In the genomic region with DNA sequence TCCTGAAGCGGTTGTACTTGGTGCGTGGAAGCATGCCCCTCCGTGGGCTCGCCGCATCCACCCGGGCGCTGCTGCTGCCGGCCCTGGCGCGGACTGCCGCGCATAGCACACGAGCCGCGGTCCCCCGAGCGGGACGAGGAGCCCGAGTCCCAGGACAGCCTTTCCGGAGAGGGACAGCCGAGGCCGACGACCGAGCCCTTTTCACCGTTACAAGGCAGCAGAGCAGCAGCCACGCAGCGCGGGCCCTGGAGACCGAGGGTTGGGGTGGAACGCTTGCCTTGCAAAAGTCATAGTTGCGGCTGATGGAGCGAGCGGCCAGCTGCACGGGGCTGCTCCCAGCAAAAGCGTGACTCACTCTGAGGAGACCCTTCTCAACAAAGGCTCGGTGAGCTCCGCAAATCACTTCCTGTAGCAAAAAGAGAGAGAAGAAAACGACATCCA, we compare ENCODE assay signal across 8 mouse cellular contexts. TPM values are rescaled to one million over a fixed set of nuclear protein-coding genes. Genes with fewer than 3 reads are reported as not detected.
DNase-seq lines count a peak whose midpoint lies in the region; ATAC-seq and TF ChIP-seq lines count a peak whose summit lies in the region.

No protein-coding gene starts in this region.

- no peak for TF ChIP-seq POLR2A in brain, embryonic 14.5 days (IDR thresholded peaks at IDR 0.05; ENCODE audit: borderline replicate concordance, extremely low read depth, insufficient read depth, insufficient read length, poor library complexity, severe bottlenecking)

- DNase-seq in layer of hippocampus, postnatal 10 days (ENCODE audit: low spot score in 2 of 2): peak; percentile 40 to 62
- no peak for DNase-seq in layer of hippocampus, adult 8-10 months (ENCODE audit: low spot score in 2 of 2)
- DNase-seq in brain, embryonic 14.5 days (ENCODE audit: low read depth): peak; percentile 60
- peak; percentile 49 for DNase-seq in hindbrain, postnatal 0 days (ENCODE audit: low spot score)
- DNase-seq in lung, postnatal 25 days (ENCODE audit: low spot score): no peak

- under 1% methylated on average over 38 of the region's 38 CpGs for WGBS in forebrain, embryonic 12.5 days
- under 1% methylated on average over 38 of the region's 38 CpGs for WGBS in hindbrain, postnatal 0 days
- 1% methylated on average over 38 of the region's 38 CpGs for WGBS in liver, embryonic 15.5 days (ENCODE audit: insufficient replicate concordance)
- WGBS in stomach, embryonic 14.5 days: under 1% methylated on average over 38 of the region's 38 CpGs

- peaks cover 58% of the 10 kb centered on the region for H3K4me1 ChIP-seq in forebrain, embryonic 12.5 days
- peaks cover 14% of the 10 kb centered on the region for H3K4me1 ChIP-seq in hindbrain, postnatal 0 days (ENCODE audit: insufficient read depth, low read length)
- no peaks in the 10 kb centered on the region; the same call in 1 of the 2 replicates for H3K4me1 ChIP-seq in liver, embryonic 15.5 days (replicated peaks)
- peaks cover 23% of the 10 kb centered on the region; the same call in 1 of the 2 replicates for H3K4me1 ChIP-seq in stomach, embryonic 14.5 days (ENCODE audit: control insufficient read depth, insufficient read depth, low read length)

- peak overlapping the region; percentile 80 for H3K9ac ChIP-seq in forebrain, embryonic 12.5 days
- H3K9ac ChIP-seq in hindbrain, postnatal 0 days (replicated peaks; ENCODE audit: low read length): peak overlapping the region; percentile 60
- no peak overlapping the region for H3K9ac ChIP-seq in liver, embryonic 15.5 days
- peak overlapping the region; percentile 33; the same call in 1 of the 2 replicates for H3K9ac ChIP-seq in stomach, embryonic 14.5 days (replicated peaks; ENCODE audit: low read depth, low read length)

- no peak for TF ChIP-seq CTCF in brain, embryonic 14.5 days (IDR thresholded peaks at IDR 0.05; ENCODE audit: borderline replicate concordance, extremely low read depth, insufficient read depth, insufficient read length)
- no peak for TF ChIP-seq CTCF in hindbrain, postnatal 0 days (IDR thresholded peaks at IDR 0.05; ENCODE audit: low read depth)

- no peaks in the 10 kb centered on the region for H3K9me3 ChIP-seq in forebrain, embryonic 12.5 days
- no peaks in the 10 kb centered on the region for H3K9me3 ChIP-seq in hindbrain, postnatal 0 days (ENCODE audit: low read length)
- H3K9me3 ChIP-seq in liver, embryonic 15.5 days (replicated peaks): no peaks in the 10 kb centered on the region
- H3K9me3 ChIP-seq in stomach, embryonic 14.5 days (ENCODE audit: control insufficient read depth, low read depth, low read length): no peaks in the 10 kb centered on the region

- peak overlapping the region; percentile 94 for H3K4me2 ChIP-seq in forebrain, embryonic 12.5 days
- H3K4me2 ChIP-seq in hindbrain, postnatal 0 days (ENCODE audit: low read depth, low read length): peak overlapping the region; percentile 86
- H3K4me2 ChIP-seq in liver, embryonic 15.5 days: peak overlapping the region; percentile 49
- H3K4me2 ChIP-seq in stomach, embryonic 14.5 days (replicated peaks; ENCODE audit: low read depth, low read length): peak overlapping the region; percentile 84

- H3K36me3 ChIP-seq in forebrain, embryonic 12.5 days (replicated peaks): no peaks in the 10 kb centered on the region
- H3K36me3 ChIP-seq in hindbrain, postnatal 0 days (ENCODE audit: insufficient read depth, low read length): no peaks in the 10 kb centered on the region
- no peaks in the 10 kb centered on the region for H3K36me3 ChIP-seq in liver, embryonic 15.5 days (replicated peaks)
- H3K36me3 ChIP-seq in stomach, embryonic 14.5 days (ENCODE audit: control insufficient read depth, insufficient read depth, low read length): no peaks in the 10 kb centered on the region

- H3K4me3 ChIP-seq in forebrain, embryonic 12.5 days (replicated peaks): peak overlapping the region; percentile 65
- H3K4me3 ChIP-seq in hindbrain, postnatal 0 days (ENCODE audit: low read length): peak overlapping the region; percentile 66
- peak overlapping the region; percentile 24 for H3K4me3 ChIP-seq in liver, embryonic 15.5 days (replicated peaks)
- peak overlapping the region; percentile 37 for H3K4me3 ChIP-seq in stomach, embryonic 14.5 days (ENCODE audit: low read depth, low read length)

- peaks cover 47% of the 10 kb centered on the region for H3K27me3 ChIP-seq in forebrain, embryonic 12.5 days
- H3K27me3 ChIP-seq in hindbrain, postnatal 0 days (ENCODE audit: insufficient read depth, low read length): no peaks in the 10 kb centered on the region
- peaks cover 94% of the 10 kb centered on the region for H3K27me3 ChIP-seq in liver, embryonic 15.5 days
- H3K27me3 ChIP-seq in stomach, embryonic 14.5 days (ENCODE audit: control insufficient read depth, insufficient read depth, low read length): peaks cover 42% of the 10 kb centered on the region

- H3K27ac ChIP-seq in forebrain, embryonic 12.5 days: 0 out of 2 replicates have a peak overlapping the region, but pooled peaks have one; percentile 10
- peak overlapping the region; percentile 90 for H3K27ac ChIP-seq in hindbrain, postnatal 0 days
- H3K27ac ChIP-seq in liver, embryonic 15.5 days (replicated peaks): no peak overlapping the region
- H3K27ac ChIP-seq in stomach, embryonic 14.5 days (ENCODE audit: low read length): no peak overlapping the region

- no peak for ATAC-seq in forebrain, embryonic 12.5 days (ENCODE audit: low FRiP score)
- ATAC-seq in hindbrain, postnatal 0 days: no peak
- no peak for ATAC-seq in liver, embryonic 15.5 days (ENCODE audit: insufficient read depth)
- no peak for ATAC-seq in stomach, embryonic 14.5 days (ENCODE audit: insufficient number of reproducible peaks, insufficient read depth, low FRiP score, low read depth)

RNA-seq across cellular contexts. Expression of gene Shc3, which starts 1.8 kb away (rescaled TPM):
- total RNA-seq in layer of hippocampus, postnatal 10 days (2021): 100 to 1,000 TPM; 204 to 206 TPM
- total RNA-seq in layer of hippocampus, adult 8-10 months (2022): 100 to 1,000 TPM; 103 to 128 (median 120) TPM
- 13.9 and 17.4 TPM in 2 replicates for polyA plus RNA-seq in brain, embryonic 14.5 days (2012; rRNA removed)
- polyA plus RNA-seq in forebrain, embryonic 12.5 days (2016; fragmentation: Nextera tagmentation; extraction: Ambion mirVana): 7.9 and 9.6 TPM in 2 replicates
- total RNA-seq in hindbrain, postnatal 0 days (2014; rRNA removed): 111 and 122 TPM in 2 replicates
- 8.5 and 9.1 TPM in 2 replicates for polyA plus RNA-seq in hindbrain, postnatal 0 days (2015; fragmentation: Nextera tagmentation; extraction: Ambion mirVana)
- polyA plus RNA-seq in liver, embryonic 15.5 days (2015; fragmentation: Nextera tagmentation; extraction: Ambion mirVana): 0.07 TPM in 1 of 2 replicates, not detected in the other
- 0.46 and 0.50 TPM in 2 replicates for polyA plus RNA-seq in stomach, embryonic 14.5 days (2014; fragmentation: Nextera tagmentation; extraction: Ambion mirVana)

Comparison
In these comparisons a context has a peak if more than half of its experiments do, and no peak if none do; other contexts are left out.
1. DNase-seq: peak in layer of hippocampus, postnatal 10 days (2 of 2), brain, embryonic 14.5 days (single experiment) and hindbrain, postnatal 0 days (single experiment); none in layer of hippocampus, adult 8-10 months (0 of 2) and lung, postnatal 25 days (single experiment).
2. H3K27ac ChIP-seq: peak in forebrain, embryonic 12.5 days (single experiment) and hindbrain, postnatal 0 days (single experiment); none in liver, embryonic 15.5 days (single experiment) and stomach, embryonic 14.5 days (single experiment).
3. Peak in every context shown above with its lines, with median percentiles within 50 percentile points of each other: H3K4me2 ChIP-seq and H3K4me3 ChIP-seq.